Mouse (Mus musculus): ENCODE results near the gene Cpa2.

Cpa2 gene

DNA sequence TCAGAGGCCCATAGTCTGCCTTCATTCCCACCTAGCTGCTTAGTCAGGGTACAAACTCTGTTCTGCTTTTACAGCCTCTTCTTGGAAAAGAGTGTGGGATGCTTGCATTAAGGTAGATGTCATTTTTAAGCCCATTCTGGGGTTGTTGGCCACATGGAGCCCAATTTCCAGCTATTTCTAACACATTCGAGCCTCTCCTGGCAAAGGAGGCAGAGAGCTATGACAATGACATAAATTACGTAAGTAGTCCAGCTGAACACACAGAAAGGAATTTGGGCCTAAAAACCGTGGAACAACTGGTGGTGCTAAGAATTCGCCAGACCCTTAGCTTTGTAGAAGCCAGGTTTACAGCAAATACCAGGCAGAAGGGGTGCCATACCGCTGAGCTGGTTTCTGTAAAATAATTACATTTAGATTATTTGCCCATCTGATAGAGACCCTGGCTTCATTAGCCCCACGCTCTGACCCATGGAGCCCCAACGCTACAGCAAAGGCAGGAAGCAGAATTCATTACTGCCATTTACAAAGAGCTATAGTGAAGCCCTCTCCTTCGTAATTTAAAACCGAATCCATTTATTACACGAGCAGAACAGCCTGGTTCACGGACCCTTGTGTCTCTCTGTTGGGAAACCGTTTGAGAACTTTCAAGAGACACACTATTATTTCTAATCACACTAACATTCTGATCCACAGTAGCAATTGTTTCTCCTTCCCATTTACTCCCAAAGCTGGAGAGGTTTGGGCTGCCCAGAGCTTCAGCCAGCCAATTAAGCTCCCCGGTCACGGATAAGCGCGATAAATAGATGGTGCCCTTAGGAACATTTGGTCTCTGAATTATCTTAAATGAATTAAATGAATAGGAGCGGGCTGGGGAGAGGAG is 38.8 kb downstream of the Cpa2 start:
- DNase-seq (ENCODE audit: low spot score in 2 of 2), result no peak

GRCm38 (mm10) chr6:30580841-30581176 is 39.4 kb downstream of the Cpa2 start:
- DNase-seq (ENCODE audit: low spot score in 2 of 2), result no peak

GRCm38 (mm10) chr6:30586886-30587442 is 45.6 kb downstream of the Cpa2 start:
- DNase-seq (ENCODE audit: low spot score in 2 of 2), result no peak

GRCm38 (mm10) chr6:30589819-30590218 is 48.4 kb downstream of the Cpa2 start:
- DNase-seq (ENCODE audit: low spot score in 2 of 2), result no peak

DNA sequence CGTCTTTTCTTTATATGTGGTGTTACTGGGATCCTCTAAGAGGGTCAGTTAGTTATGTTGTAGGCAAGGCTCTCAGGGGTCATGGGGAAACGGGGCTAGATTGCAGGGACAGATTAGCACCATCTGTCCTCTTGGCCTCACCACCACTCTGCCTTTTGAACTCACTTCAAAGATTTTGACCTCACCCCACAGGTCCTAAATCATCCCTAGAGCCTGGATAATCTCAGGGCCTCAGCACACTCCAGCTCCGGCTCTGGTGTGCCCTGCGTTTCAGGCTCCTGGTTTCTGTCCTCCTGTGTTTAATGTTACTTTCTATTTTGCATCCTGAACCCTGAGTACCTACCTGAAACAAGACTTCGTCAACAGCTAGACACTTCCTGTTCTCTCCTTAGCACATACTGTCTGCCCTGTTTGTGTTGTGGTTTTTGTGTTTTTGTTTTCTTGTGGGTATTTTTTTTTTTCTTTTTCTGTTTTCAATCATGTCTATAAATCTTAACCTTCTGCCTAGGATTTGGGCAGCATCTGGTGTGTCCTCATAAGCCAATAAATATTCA is 50.5 kb downstream of the Cpa2 start:
- no peak for DNase-seq (ENCODE audit: low spot score in 2 of 2)

DNA sequence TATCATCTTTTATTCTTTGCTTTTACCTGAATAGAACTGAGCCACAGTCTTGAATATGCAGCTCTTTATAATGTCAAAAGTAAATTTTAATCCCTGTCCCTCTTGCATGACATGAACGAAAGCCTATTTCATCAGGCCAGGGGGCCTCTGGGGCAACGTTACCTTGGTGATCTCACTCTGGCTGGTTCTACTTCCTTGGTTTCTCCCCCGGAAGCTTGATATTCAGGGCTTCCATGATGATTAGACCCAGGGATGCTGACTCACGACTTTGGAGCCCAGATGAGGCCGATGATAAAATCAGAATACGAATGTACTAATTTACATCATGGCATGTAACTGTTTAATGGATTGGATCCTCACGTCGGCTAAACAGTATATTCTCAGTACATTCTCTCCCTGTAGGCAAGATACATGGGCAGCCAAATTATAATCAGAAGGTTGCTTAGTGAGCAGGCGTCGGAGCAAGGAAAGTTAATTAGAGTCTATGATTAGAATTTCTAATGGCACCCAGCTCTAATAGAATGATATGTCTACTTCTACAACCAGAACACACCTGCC is 51.1 kb downstream of the Cpa2 start:
- DNase-seq (ENCODE audit: low spot score in 2 of 2), result no peak

GRCm38 (mm10) chr6:30594364-30594763 is 53.0 kb downstream of the Cpa2 start:
- no peak for DNase-seq (ENCODE audit: low spot score in 2 of 2)

- DNase-seq (ENCODE audit: low spot score in 2 of 2), result no peak
These were observed 55.0 kb downstream of the Cpa2 start for GRCm38 (mm10) chr6:30596230-30596898.

- DNase-seq (ENCODE audit: low spot score in 2 of 2), result no peak
These were observed 58.7 kb downstream of the Cpa2 start for GRCm38 (mm10) chr6:30600033-30600432.

DNA sequence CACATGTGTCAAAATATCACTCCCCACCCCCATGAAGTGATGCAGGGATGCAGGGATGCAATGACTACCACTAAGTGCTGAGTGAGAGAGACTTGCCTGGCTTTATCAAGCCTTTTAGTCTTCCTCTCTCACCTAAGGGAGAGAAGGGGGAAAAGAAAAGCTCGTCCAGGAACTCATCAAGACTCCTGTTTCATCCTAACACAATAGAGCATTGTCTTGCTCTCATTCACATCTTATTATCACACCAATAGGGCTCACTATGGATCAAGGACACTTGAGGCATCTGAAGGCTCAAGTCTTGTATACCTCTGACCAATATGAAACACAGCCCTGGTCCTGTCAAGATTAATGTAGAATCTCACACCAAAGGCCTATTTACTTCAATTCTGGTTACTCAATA is 59.6 kb downstream of the Cpa2 start:
- DNase-seq (ENCODE audit: low spot score in 2 of 2), result no peak

DNA sequence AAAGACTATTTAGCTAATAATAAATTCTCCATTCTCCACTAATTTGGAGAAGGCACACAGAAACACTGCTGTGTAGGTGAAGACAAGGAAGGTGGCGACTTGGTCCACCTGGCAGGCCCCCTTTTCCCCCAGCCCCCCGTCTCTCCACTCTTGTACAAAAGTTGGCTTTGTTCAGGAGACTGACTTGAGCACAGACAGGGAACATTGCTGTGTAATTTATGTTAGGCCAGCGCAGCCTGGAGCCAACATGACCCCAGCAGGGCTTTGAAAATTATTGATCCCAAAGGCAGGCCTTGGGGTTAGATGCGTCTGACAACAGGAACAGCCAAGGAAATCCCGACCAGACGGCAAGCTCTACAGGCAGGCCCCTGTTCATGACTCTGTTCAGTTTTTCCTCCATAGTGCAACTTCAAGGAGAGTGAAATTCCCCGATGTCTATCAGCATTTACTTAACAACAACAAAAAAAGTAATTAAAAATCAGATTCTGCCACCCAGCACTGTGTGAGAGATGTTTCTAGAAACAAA is 63.0 kb downstream of the Cpa2 start:
- no peak for DNase-seq (ENCODE audit: low spot score in 2 of 2)

DNA sequence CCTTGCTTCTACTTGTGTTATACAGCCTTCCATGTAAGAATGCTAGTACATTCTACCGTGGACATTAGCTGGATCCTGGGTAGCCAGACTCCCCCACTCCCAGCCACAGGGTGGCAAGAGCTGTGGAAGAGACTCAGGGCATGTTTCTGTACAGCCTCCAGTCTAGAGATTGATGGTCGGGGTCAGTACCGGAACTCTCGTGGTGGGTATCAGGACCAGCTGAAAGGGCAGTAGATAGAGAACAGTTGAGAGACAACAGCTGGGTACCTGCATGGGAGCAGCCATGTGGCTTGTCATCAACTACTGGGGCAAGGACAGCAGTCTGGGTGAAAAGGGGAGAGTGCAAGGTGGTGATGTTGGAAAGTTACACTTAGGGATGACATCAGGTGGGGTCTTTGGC is 63.7 kb downstream of the Cpa2 start:
- no peak for DNase-seq (ENCODE audit: low spot score in 2 of 2)

GRCm38 (mm10) chr6:30605672-30606071 is 64.3 kb downstream of the Cpa2 start:
- no peak for DNase-seq (ENCODE audit: low spot score in 2 of 2)

DNA sequence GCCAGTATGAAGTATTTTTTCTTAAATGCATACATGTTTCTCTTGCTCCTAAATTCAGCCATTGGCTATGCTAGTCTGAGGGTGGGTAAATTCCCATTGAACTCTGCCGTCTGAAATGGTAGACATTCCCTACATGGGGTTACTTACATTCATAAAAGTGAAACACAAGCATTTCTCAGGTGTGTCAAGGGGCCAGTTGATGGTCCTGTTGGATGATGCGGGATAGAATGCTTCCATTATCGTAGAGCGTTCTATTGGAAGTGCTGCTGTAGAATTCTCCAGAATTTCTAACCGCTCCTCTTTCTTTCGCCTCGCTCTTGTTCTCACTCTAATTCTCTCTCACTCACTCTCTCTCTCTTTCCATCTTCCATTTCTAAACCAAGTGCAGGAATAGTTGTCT is 69.3 kb downstream of the Cpa2 start, which contains the start of gene Cpa5:
Cpa5 (plus strand) TSS at position 301 of the 400 bp plus-strand sequence.
- no peak for DNase-seq (ENCODE audit: low spot score in 2 of 2)

- no peak for DNase-seq (ENCODE audit: low spot score in 2 of 2)
These were observed 69.8 kb downstream of the Cpa2 start for GRCm38 (mm10) chr6:30611212-30611611.

All from frontal cortex, postnatal 14 days (tissue).